Mouse (Mus musculus): ENCODE measurements around the gene Tmem121b. TPM values are rescaled to one million over a fixed set of nuclear protein-coding genes. Genes with fewer than 3 reads are reported as not detected.

Gene Tmem121b
- total and polyA plus RNA-seq, 3 experiments, result 0.18 TPM; not detected in 2

DNA sequence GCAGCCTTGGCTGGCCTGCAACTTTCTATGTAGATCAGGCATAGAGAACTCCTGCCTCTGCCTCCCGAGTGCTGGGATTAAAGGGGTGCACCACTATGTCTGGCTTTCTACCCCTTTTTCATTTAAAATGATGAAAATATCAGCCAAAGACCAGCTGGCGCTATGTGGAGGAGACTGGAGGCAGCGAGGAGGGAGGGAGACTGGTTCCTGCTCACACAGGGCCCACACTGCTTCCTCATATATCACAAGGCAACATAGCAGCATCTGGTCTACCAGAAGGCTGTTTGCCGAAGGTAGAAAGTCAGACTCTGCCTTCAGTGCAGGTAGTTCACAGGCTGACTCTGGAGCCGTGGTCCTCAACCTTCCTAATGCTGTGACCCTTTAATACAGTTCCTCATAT lies 13.2 kb downstream of the Tmem121b start:
- H3K79me2 ChIP-seq (ENCODE audit: control insufficient read depth, insufficient read depth, low read length, poor library complexity), result no peaks in the 10 kb centered on the region
- no peak overlapping the region for H3K27ac ChIP-seq (ENCODE audit: control insufficient read depth, low read depth, low read length)
- no peak overlapping the region for H3K9ac ChIP-seq (ENCODE audit: control insufficient read depth, low read depth, low read length, poor library complexity, severe bottlenecking)
- H3K4me1 ChIP-seq (ENCODE audit: control insufficient read depth in 1 of 2, insufficient read depth in 2 of 2, low read length in 2 of 2), result peaks cover 6 to 8% of the 10 kb centered on the region in 2 experiments
- TF ChIP-seq TBP (IDR thresholded peaks at IDR 0.05; ENCODE audit: low read depth, low read length), result no peak
- no peak for TF ChIP-seq CHD1 (IDR thresholded peaks at IDR 0.05; ENCODE audit: low read depth, low read length)
- no peak for TF ChIP-seq USF2 (IDR thresholded peaks at IDR 0.05; ENCODE audit: borderline replicate concordance in 1 of 2, insufficient read depth in 1 of 2, low read depth in 1 of 2, low read length in 2 of 2)
- TF ChIP-seq ZMIZ1 (IDR thresholded peaks at IDR 0.05; ENCODE audit: low read depth, low read length), result no peak
- TF ChIP-seq BHLHE40 (IDR thresholded peaks at IDR 0.05; ENCODE audit: borderline replicate concordance, low read depth, low read length), result no peak
- no peak for TF ChIP-seq POLR2A (IDR thresholded peaks at IDR 0.05; ENCODE audit: control insufficient read depth in 1 of 2, insufficient read depth in 1 of 2, low read depth in 1 of 2, low read length in 2 of 2, poor library complexity in 1 of 2)
- H3K9me3 ChIP-seq (replicated peaks; ENCODE audit: insufficient read depth, low read length), result no peaks in the 10 kb centered on the region
- no peak for DNase-seq (ENCODE audit: low read depth, low spot score)
- H3K36me3 ChIP-seq (ENCODE audit: control insufficient read depth in 1 of 2, insufficient read depth in 2 of 2, low read length in 2 of 2), result peaks cover 10 to 13% of the 10 kb centered on the region in 2 experiments
- H3K4me3 ChIP-seq (ENCODE audit: control insufficient read depth in 1 of 2, insufficient read depth in 1 of 2, low read depth in 2 of 2, low read length in 2 of 2), result no peak overlapping the region
- H3K27me3 ChIP-seq (ENCODE audit: control insufficient read depth in 1 of 2, insufficient read depth in 2 of 2, low read length in 2 of 2), result no peaks in the 10 kb centered on the region

DNA sequence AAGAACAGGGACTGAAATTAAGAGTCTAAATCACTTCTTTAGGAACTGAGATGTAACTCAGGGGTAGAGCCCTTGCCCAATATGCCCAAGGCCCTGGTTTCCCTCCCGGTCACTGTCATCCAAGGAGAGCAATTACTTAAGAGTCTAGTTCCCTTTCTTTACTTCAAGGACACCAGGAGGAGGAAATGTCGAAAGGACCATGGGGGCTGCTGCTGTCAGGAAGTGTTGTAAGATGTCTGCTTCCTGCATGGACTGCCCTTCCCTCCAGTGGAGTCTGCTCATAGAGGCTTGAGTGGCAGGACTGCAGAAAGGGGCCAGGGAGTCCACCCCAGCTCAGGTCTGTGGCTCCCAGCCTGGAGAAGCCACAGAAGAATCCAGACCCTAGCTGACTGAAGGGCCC lies 14.3 kb downstream of the Tmem121b start:
- no peak for TF ChIP-seq POLR2A (IDR thresholded peaks at IDR 0.05; ENCODE audit: control insufficient read depth in 1 of 2, insufficient read depth in 1 of 2, low read depth in 1 of 2, low read length in 2 of 2, poor library complexity in 1 of 2)
- peaks cover 5 to 10% of the 10 kb centered on the region in 2 experiments for H3K36me3 ChIP-seq (ENCODE audit: control insufficient read depth in 1 of 2, insufficient read depth in 2 of 2, low read length in 2 of 2)
- no peaks in the 10 kb centered on the region for H3K27me3 ChIP-seq (ENCODE audit: control insufficient read depth in 1 of 2, insufficient read depth in 2 of 2, low read length in 2 of 2)

DNA sequence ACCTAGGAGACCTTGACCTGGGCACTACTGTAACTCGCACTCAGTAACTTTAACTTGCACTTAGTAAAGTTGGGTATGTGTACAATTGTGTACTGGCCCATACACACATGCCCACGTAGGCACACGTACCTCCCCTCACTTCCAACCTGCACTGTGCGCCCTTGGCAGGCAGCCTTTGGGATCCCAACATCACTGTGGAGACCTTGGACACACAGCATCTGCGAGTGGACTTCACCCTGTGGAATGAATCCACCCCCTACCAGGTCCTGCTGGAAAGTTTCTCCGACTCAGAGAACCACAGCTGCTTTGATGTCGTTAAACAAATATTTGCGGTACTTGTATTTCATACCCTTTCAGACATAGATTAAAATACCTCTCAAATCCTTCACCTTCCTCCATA lies 18.3 kb downstream of the Tmem121b start:
- peaks cover 10% of the 10 kb centered on the region for H3K79me2 ChIP-seq (ENCODE audit: control insufficient read depth, insufficient read depth, low read length, poor library complexity)
- no peak overlapping the region for H3K9ac ChIP-seq (ENCODE audit: control insufficient read depth, low read depth, low read length, poor library complexity, severe bottlenecking)
- DNase-seq (ENCODE audit: low read depth, low spot score), result no peak
- H3K9me3 ChIP-seq (replicated peaks; ENCODE audit: insufficient read depth, low read length), result no peaks in the 10 kb centered on the region
- peaks cover 12 to 15% of the 10 kb centered on the region in 2 experiments for H3K36me3 ChIP-seq (ENCODE audit: control insufficient read depth in 1 of 2, insufficient read depth in 2 of 2, low read length in 2 of 2)
- H3K27me3 ChIP-seq (ENCODE audit: control insufficient read depth in 1 of 2, insufficient read depth in 2 of 2, low read length in 2 of 2), result no peaks in the 10 kb centered on the region
- peaks cover 0 to 25% of the 10 kb centered on the region in 2 experiments; a peak in 2 of 4 replicates for H3K4me1 ChIP-seq (ENCODE audit: control insufficient read depth in 1 of 2, insufficient read depth in 2 of 2, low read length in 2 of 2)
- H3K27ac ChIP-seq (ENCODE audit: control insufficient read depth, low read depth, low read length), result no peak overlapping the region
- TF ChIP-seq MAX (IDR thresholded peaks at IDR 0.05; ENCODE audit: low read length), result no peak
- TF ChIP-seq SIN3A (IDR thresholded peaks at IDR 0.05; ENCODE audit: low read length), result no peak
- no peak for TF ChIP-seq POLR2A (IDR thresholded peaks at IDR 0.05; ENCODE audit: control insufficient read depth in 1 of 2, insufficient read depth in 1 of 2, low read depth in 1 of 2, low read length in 2 of 2, poor library complexity in 1 of 2)
- TF ChIP-seq MAZ (IDR thresholded peaks at IDR 0.05; ENCODE audit: low read depth, low read length), result no peak
- TF ChIP-seq MYB (IDR thresholded peaks at IDR 0.05; ENCODE audit: low read depth, low read length), result no peak
- H3K4me3 ChIP-seq (ENCODE audit: control insufficient read depth in 1 of 2, insufficient read depth in 1 of 2, low read depth in 2 of 2, low read length in 2 of 2), result no peak overlapping the region

More for the DNA sequence above, 14.3 kb downstream of the Tmem121b start:
- Histone ChIP-seq H3K79me2 (ENCODE audit: control insufficient read depth, insufficient read depth, low read length, poor library complexity) (no peaks in the 10 kb centered on the region), H3K4me3 (ENCODE audit: control insufficient read depth in 1 of 2, insufficient read depth in 1 of 2, low read depth in 2 of 2, low read length in 2 of 2) (no peak overlapping the region), H3K9me3 (replicated peaks; ENCODE audit: insufficient read depth, low read length) (no peaks in the 10 kb centered on the region), H3K4me1 (ENCODE audit: control insufficient read depth in 1 of 2, insufficient read depth in 2 of 2, low read length in 2 of 2) (no peaks in the 10 kb centered on the region; a peak in 1 of 4 replicates), H3K9ac (ENCODE audit: control insufficient read depth, low read depth, low read length, poor library complexity, severe bottlenecking) (no peak overlapping the region), H3K27ac (ENCODE audit: control insufficient read depth, low read depth, low read length) (no peak overlapping the region)
- no peak for DNase-seq (ENCODE audit: low read depth, low spot score)
